Mouse (Mus musculus): ENCODE measurements around the gene Gzf1. TPM values are rescaled to one million over a fixed set of nuclear protein-coding genes. Genes with fewer than 3 reads are reported as not detected.

Gene Gzf1
- polyA plus RNA-seq, 2 experiments from 2014 or later, result 11.1 to 12.3 TPM

DNA sequence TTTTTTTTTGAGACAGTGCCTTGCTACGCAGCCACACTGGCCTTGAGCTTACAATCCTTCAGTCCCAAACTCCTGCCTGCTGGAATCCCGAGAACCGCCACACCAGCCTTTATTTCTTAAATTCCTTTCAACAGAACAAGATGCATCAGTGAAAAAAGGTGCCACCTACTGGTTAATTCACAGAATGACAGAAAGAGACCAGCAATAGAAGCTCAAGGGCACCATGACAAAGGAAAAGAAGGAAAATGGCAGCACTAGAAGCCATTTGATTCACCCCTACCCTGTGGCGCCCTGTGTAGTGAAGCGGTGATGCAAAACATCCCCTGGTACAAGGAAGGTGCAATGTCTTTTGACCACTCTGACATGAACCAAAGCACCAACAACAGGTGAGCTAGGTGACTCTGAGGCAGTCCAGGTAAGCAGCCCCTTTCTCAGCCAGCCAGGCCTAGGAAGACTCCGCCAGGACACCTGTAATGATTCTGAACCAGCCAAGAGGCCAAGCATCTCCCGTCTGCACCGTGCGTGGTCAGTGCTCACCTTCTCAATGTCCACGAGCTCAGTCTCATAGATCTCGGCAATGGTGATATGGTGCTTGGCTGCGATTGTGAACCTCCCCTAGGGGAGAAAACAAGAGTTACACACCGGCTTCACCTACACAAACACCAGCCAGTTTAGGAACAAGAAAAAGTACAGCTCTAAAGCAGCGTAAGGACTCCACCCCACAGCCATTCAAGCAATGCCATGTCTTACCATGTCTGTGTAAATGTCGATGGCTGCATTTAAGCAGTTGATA is 25.8 kb downstream of the Gzf1 start:
- peak; percentile 65 for ATAC-seq

DNA sequence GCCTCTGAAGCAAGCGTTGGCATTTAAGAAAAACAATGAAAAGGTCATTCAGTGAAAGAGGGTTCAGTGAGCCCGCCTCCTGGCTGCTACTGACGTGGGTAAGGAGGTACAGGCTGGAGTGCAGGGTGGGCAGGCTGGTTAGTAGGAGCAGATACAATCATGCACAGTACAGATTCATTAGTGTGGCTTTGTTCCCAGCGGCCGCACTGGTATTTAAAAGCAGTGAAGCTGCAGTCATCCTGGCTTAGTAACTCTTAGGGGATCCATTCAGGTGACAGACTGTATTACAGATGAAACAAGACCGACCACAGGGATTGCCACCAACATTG is 26.3 kb downstream of the Gzf1 start:
- no peak for ATAC-seq

DNA sequence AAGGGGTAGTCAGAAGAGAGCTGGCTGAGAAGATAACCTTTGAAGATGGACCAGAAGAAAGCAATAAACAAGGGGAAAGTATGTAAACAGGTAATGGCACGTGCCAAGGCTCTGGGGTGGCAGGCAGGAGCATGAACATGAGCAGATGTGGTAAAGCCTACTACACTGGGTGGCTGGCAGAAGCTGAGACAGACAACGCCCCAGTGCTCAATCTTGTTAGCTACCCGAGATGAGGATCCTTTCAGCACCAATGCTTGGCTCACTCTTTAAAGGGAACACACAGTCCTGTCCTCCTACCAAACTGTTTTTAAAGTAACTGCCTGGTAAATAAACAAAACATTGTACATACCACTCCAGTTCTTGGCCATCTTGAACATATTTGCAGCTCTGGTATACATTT is 31.5 kb downstream of the Gzf1 start:
- ATAC-seq, result no peak

DNA sequence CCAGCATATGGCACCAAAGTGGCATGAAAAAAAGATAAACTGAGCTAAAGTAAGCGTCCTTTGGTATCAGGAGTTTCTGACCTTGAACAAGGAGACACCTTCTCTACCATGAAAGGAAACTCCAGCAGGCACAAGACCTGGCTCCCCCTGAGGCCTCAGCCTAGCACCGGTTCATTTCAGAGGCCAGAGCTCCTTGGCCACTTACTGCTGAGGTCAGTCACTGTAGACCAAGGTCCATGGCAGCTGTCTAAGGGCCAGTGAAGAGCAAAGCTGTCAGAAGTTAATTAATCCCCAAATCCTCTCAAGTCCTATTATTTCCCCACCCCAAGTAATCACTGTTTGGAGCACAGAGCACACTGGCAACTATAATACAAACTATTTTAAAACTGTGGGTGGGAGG is 36.2 kb downstream of the Gzf1 start:
- ATAC-seq, result no peak

DNA sequence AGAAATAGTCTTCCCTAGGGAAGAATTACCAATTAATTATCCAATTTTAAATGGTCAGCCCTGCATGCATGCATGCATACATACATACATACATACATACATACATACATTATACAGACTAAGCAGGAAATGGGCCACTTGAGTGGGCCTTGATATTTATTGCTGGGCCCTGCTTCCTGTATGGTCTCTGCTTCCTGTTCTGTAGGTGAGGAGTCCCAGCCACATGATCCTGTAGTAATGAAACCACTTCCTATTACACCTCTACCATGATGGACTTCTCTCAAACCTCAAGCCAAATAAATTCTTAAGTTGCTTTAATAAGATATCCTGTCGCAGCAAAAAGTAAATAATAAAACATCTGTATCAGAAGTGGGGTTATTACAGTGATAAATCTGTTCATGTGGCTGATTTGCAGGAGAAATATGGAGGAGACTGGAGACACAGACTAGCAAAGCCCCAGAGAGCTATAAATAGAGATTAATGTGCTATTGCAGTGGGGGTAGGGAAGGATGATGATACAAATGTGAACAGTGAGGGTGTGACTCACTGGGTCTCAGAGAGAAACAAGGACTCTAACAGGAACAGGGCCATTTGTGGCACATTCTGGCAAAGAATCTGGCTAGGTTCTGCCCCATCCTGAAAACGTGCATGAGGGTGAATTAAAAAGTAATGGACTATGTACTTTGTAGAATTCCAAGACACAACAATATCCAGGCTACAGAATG is 38.6 kb downstream of the Gzf1 start:
- peak; percentile 71 for ATAC-seq

DNA sequence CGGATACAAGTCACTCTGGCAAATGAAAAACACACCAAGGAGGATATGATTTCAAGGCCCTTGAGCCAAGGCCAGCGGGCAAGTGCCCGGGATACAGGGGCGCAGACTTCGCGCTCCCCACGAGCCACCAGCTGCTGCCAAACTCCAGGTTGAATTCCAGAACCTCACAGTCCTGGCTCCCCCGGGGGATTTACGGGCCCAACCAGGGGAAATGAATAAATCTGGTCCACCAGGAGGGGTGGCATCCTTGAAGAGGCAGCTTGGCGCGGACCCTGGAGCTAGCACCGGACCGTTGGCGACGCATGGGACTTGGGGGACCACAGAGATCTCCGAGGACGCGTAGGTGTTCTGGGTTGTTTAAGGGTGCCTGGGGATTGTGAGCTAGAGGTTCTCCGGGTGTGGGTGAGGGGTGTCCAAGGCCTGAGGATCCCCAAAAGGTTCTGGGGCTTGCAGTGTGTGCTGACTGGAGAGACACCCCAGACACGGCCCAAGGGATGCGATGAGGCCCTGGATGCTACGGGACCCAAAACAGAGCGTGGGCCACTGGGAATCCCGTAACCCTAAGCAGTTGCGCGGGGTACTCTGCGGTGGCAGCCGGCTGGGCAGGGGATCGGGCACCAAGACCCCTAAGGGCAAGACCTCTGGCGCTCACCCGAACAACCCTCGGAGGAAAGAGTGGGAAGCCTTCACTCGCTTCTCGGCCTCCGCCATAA is 50.9 kb downstream of the Gzf1 start:
- ATAC-seq, result peak; percentile 14

DNA sequence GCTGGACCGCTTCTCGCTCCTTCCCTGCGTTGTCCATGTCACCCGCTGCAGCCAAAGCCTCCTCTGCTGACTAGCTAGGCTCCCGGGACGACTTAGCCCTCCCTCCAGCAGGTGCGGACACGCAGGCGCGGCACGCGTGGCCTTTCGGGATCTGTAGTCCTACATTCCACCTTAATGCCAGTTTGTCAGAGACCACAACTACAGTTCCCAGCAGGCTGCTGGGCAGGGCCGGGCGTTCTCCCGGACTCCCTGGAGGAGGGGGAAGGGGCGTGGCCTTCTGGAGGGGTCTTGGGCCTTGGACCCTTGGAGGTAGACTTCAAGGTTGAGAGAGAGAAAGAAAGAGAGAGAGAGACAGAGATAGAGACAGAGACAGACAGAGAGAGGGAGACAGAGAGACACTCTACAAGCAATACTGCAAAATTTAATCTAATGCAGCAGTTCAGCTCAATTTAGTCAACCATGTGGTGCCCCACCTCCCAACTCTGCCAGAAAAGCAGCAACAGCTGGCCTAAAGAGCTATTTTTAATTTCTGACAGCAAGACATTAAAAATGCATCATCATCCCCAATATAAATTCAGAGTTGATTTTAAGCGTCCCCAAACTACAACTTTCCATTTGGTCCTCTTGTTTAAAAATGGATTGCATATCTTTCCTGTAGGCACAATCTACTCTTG is 51.6 kb downstream of the Gzf1 start, which contains the start of gene Napb:
TSS of gene Napb (minus strand) at position 141 of the 674 bp plus-strand sequence.
- peak; percentile 90 for ATAC-seq

Other genes with a start within 250 kb of the Gzf1 start
- under 1 TPM in 1 of 2 experiments, not detected in 1; 0.08 TPM for gene Cd93, start 237.5 kb upstream of the Gzf1 start, polyA plus RNA-seq (2017; shearing (Covaris generic))
- gene Nxt1, start 8.4 kb upstream of the Gzf1 start, polyA plus RNA-seq (2017; shearing (Covaris generic)), result 10 to 100 TPM; 55.2 to 64.6 TPM
- 1 to 10 TPM in 1 of 2 experiments, under 1 TPM in 1; 0.45 to 1.6 TPM for gene Napb, start 51.4 kb downstream of the Gzf1 start, polyA plus RNA-seq (2017; shearing (Covaris generic))
- not detected for gene Cstl1, start 69.3 kb downstream of the Gzf1 start, polyA plus RNA-seq (2017; shearing (Covaris generic))
- not detected for gene Cst11, start 90.5 kb downstream of the Gzf1 start, polyA plus RNA-seq (2017; shearing (Covaris generic))
- gene 8030411F24Rik, start 101.0 kb downstream of the Gzf1 start, polyA plus RNA-seq (2017; shearing (Covaris generic)), result not detected
- not detected for gene Cst12, start 108.3 kb downstream of the Gzf1 start, polyA plus RNA-seq (2017; shearing (Covaris generic))
- not detected for gene Cst8, start 117.8 kb downstream of the Gzf1 start, polyA plus RNA-seq (2017; shearing (Covaris generic))
- gene Cst13, start 139.1 kb downstream of the Gzf1 start, polyA plus RNA-seq (2017; shearing (Covaris generic)), result not detected
- not detected for gene Cst9, start 154.1 kb downstream of the Gzf1 start, polyA plus RNA-seq (2017; shearing (Covaris generic))
- not detected for gene 9230104L09Rik, start 184.0 kb downstream of the Gzf1 start, polyA plus RNA-seq (2017; shearing (Covaris generic))
- gene Cst3, start 194.7 kb downstream of the Gzf1 start, polyA plus RNA-seq (2017; shearing (Covaris generic)), result 100 to 1,000 TPM; 167 to 192 TPM

Data from activated CD4-positive, CD25-positive, alpha-beta regulatory T cell, adult 4 months (primary cell).